Mouse (Mus musculus) megakaryocyte, embryonic 14.5 days (primary cell): Measurements from ENCODE around the gene Kcnk1.

Source experiments
- FLI1 ChIP-seq: IDR thresholded peaks from 2 replicates; pipeline ENCODE4 v1.6.1; 2012; ENCODE audit warnings: low read length, inconsistent platforms, mixed read lengths
- GATA1 ChIP-seq: IDR thresholded peaks from 3 replicates; pipeline ENCODE4 v1.6.1; 2012; ENCODE audit warnings: mixed read lengths, low read length, inconsistent platforms, borderline replicate concordance

DNA sequence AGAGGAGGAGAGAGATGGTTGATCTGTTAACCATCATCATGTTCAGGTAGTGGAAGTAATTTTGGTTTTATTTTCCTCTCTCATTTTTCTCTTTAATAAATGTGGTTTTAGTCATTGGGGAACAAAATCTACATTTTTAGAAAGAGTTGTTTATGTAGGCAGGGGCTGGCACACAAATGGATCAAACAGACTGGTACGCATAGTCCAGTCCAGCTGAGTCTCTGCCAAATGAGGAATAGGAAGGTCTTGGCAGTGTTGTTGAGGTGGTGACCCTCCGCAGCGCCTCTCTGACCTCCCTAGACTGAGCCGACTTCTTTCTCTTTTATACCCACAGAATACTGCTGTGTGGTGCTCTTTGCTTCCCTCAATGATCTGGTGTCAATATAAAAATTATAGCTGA is 19.0 kb upstream of the Kcnk1 start:
- TF ChIP-seq FLI1 (no peak), GATA1 (no peak)
